Mouse (Mus musculus) layer of hippocampus, adult 11-12 months (tissue): Measurements from ENCODE around the gene Tmem262.

Experiments used
- DNase-seq: peaks from one replicate; pipeline ENCODE4 v3.0.0; 2022; ENCODE audit warnings: low spot score

Tmem262 gene

GRCm38 (mm10) chr19:6061021-6061533 is 18.8 kb upstream of the Tmem262 start, which contains the start of gene Znhit2:
Gene Znhit2, plus strand, starts transcription at chr19:6061192.
- DNase-seq = peak; percentile 94

- no peak for DNase-seq
Observed at GRCm38 (mm10) chr19:6061641-6062302, 18.1 kb upstream of the Tmem262 start.

- DNase-seq = no peak
Observed at GRCm38 (mm10) chr19:6062418-6062817, 17.4 kb upstream of the Tmem262 start.

- no peak for DNase-seq
Observed at GRCm38 (mm10) chr19:6063081-6063480, 16.8 kb upstream of the Tmem262 start.

- no peak for DNase-seq
Observed at GRCm38 (mm10) chr19:6066571-6066970, 13.3 kb upstream of the Tmem262 start.

GRCm38 (mm10) chr19:6067011-6067723 is 12.7 kb upstream of the Tmem262 start:
- peak; percentile 83 for DNase-seq

- DNase-seq = peak; percentile 87
Observed at GRCm38 (mm10) chr19:6067724-6068415, 12.0 kb upstream of the Tmem262 start, which contains the start of gene Tm7sf2. Gene Tm7sf2, minus strand, starts transcription at chr19:6068373.

- DNase-seq = no peak
Observed at GRCm38 (mm10) chr19:6068951-6069350, 10.9 kb upstream of the Tmem262 start.

- no peak for DNase-seq
Observed at GRCm38 (mm10) chr19:6069851-6070250, 10.0 kb upstream of the Tmem262 start.

- no peak for DNase-seq
Observed at GRCm38 (mm10) chr19:6070571-6071250, 9.1 kb upstream of the Tmem262 start.

- no peak for DNase-seq
Observed at GRCm38 (mm10) chr19:6071261-6071660, 8.6 kb upstream of the Tmem262 start.

- no peak for DNase-seq
Observed at GRCm38 (mm10) chr19:6073889-6074288, 5.9 kb upstream of the Tmem262 start.

- peak; percentile 87 for DNase-seq
Observed at GRCm38 (mm10) chr19:6076564-6077393, 3.1 kb upstream of the Tmem262 start, which contains the start of gene Vps51. Gene Vps51, minus strand, starts transcription at chr19:6077231.

- DNase-seq = no peak
Observed at GRCm38 (mm10) chr19:6082156-6082555, 2.3 kb downstream of the Tmem262 start, which contains the start of gene Gm28374. Gene Gm28374, minus strand, starts transcription at chr19:6082256.

- peak; percentile 97 for DNase-seq
Observed at GRCm38 (mm10) chr19:6084478-6085248, 4.8 kb downstream of the Tmem262 start, which contains the start of the genes Zfpl1 and Cdca5. Gene Zfpl1, minus strand, starts transcription at chr19:6084956. Gene Cdca5, plus strand, starts transcription at chr19:6084983.

- DNase-seq = no peak
Observed at GRCm38 (mm10) chr19:6085417-6085879, 5.6 kb downstream of the Tmem262 start.

GRCm38 (mm10) chr19:6088841-6089240 is 9.0 kb downstream of the Tmem262 start:
- DNase-seq = no peak

GRCm38 (mm10) chr19:6094119-6094518 is 14.3 kb downstream of the Tmem262 start, which contains the start of gene AC131692.1:
Gene AC131692.1, plus strand, starts transcription at chr19:6094419.
- DNase-seq = no peak

- DNase-seq = no peak
Observed at GRCm38 (mm10) chr19:6097847-6098246, 18.0 kb downstream of the Tmem262 start.

GRCm38 (mm10) chr19:6101186-6101585 is 21.4 kb downstream of the Tmem262 start:
- no peak for DNase-seq
